Mouse (Mus musculus) ovary, postnatal 36 days (tissue): ENCODE measurements around the gene Ccr9.

Source experiments
- DNase-seq: peaks from one replicate; pipeline ENCODE4 v3.0.0; 2022; ENCODE audit warnings: low spot score, mixed read lengths

Ccr9 gene

DNA sequence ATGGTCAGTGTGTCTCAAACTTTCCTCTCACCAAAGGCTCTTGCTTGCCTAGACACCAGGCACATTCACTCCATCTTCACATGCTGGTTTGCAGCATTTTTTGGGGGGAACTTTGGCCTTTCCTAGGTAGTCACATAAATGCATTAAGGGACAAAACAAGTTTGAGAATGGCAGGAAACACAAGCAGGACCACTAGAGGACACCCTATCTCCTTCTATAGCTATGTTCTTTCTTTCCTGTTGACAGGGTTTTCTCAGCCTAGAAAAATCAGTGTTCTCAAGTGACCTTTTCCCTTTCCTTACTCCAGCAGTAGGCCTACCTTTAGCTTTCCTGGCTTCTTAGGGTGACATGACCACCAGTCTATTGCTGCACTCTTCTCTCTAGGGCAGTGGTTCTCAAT is 124.7 kb downstream of the Ccr9 start:
- DNase-seq = no peak

DNA sequence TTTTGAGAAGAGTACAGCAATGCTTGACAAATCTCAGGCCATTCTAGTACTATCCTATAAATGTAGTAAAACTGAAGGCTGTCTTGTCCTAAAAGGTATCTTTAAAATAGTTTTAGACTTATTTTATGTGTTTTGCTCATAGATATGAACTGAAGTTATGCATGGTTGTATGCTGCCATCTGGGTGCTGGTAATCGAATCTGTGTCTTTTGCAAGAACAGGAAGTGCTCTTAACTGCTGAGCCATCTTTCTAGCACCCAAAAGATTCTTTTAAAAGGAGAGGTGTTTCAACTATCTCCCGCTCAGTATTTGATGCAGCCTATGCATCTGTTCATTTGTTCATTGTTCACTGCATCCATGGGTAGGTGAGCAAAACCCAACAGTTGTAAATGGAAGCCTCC is 127.0 kb downstream of the Ccr9 start:
- DNase-seq = no peak

DNA sequence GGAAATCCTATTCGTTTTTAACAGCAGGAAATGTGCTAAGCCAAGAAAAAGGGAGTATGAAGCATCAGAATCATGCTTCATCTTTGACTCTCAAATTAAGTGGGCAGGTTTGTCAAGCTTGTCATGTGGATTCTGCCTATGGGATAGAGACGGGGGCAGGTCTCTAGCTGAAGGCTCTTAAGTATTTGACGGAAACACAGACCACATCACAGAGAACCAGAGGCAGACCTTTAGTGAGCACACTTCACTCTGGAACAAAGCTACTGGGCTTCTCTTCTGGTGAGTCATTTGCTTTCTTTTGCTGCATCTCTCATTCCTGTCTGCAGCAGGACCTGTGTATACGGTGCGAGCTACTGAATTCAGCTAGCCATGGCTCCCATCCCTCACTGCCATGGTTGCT is 128.0 kb downstream of the Ccr9 start, which contains the start of gene Cxcr6:
Gene Cxcr6 (plus strand): TSS at position 209 of the 400 bp plus-strand sequence.
- DNase-seq = no peak

DNA sequence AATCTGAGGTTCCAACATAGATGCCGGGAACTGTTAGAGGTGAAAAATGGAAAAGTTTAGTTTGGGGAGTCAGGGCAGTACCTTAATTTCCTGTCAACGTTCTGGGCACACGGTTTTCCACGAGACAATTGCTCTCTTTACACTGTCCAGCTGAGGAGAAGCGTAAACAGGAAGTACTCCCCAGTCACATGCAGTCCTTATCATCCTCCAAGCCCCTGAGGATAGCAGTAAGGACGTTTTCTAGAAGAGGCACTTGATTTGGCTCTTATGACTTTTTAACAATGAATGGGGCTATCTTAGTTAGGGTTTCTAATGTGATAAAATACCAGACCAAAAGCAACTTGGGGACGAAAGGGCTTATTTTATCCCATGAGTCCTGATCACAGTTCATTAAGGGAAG is 130.3 kb downstream of the Ccr9 start:
- no peak for DNase-seq

DNA sequence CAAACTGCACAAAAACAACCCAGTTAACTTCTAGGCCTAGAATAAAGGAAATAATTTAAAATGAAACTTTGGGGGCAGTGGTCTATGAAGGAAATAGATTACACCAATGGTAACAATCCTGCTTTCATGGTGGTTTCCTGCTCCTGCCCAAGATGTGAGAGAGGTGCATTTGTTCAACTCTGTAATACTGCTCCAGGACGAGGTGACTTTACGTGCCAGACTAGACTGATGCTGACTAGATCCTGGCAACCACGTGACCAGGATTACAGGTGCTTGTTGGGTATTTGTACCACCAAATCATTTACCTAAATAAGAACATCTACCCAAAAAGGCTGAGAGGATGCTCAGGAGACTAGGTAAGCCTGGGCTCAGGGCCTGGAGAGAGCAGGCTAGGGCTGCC is 133.6 kb downstream of the Ccr9 start:
- no peak for DNase-seq

DNA sequence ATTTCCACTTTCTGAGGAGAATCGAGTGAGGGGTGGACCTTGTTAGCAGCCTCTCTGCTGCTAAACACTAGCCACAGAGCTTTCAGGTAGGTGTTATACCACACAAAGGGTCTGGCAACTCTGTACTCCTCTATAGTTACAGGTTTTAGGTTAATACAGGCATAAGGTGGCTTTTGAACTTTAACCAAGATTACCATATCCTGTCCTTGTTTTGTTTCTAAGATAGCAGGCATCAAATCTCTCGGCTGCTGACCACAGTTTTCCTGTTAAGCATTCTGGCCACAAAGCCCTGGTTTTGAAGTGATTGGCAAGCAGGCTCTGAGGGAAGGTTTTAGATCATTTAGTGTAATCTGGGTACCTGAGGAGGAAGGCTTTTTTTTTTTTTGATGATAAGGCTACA is 136.1 kb downstream of the Ccr9 start:
- DNase-seq = no peak

DNA sequence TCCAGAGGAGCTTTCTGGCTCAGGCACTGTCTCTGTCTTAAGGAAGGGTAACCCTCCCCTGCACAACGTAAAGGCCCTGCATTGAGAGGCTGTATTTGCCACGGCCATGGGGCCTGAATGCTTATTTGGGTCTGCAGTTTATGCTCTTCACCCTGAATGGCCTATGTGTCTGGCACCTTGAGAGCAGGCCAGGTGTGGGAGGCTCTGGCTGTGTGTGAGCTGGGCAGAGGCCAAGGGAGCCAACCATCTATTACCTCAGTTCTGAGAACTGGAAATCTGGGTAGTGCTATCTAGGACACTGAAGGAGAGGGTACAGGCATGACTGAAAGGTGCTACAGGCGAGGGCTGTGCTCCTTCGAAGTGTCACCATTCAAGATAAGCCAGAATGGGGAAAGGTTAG is 136.6 kb downstream of the Ccr9 start:
- DNase-seq = no peak

DNA sequence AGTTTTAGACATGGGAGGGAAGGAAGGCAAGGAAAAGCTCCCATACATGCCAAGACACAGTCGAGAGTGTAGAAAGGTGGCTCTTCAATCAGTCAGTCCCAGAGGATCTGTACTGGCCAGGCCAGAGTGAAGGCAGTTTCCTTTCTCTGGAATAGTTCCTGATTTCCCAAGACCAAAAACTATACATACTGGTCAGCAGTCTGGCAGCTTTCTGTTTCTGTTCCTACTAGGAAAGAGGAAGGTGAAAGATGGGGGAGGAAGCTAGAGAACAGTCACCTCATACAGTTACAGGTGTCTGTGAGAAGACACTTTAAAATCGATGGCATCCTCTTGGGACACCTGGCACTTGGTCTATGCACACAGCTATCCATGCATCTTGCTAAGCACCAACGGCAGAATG is 137.2 kb downstream of the Ccr9 start:
- DNase-seq = no peak

DNA sequence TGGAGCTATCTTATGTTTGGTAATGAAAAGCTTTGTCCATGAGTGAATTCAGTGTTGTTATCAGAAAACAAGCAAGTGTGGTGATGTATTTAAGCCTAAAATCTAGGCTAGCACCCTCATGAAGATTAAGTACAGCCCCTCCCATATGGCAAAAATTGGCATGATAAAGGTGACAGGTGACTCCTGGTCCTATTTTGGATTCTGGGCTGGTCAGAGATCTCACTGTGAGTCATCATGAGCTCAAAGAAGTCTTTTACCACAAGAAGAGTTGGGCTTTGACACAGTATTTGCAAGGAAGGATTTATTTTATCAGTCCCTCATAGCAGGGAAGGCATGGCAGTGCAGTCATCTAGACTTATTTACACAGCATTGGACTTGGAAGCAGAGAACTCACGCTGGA is 137.8 kb downstream of the Ccr9 start:
- DNase-seq = no peak

DNA sequence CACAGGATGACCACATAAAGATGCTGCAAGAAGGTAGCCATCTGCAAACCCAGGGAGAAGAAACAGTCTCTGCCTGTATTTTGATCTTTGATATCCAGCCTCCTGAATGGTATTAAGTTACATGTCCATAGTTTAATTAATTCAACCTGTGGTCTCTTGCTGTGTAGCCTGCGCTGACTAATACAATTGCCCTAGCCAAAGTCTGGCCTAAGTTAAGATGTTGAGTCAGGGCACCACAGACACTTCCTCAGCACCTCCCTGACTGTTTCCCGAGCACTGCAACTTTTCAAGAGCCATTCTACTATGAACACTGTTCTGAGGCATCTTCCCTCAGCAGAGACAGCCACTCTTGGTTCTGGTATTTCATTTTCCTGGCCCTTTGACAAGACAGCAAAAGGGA is 140.4 kb downstream of the Ccr9 start:
- DNase-seq = no peak

DNA sequence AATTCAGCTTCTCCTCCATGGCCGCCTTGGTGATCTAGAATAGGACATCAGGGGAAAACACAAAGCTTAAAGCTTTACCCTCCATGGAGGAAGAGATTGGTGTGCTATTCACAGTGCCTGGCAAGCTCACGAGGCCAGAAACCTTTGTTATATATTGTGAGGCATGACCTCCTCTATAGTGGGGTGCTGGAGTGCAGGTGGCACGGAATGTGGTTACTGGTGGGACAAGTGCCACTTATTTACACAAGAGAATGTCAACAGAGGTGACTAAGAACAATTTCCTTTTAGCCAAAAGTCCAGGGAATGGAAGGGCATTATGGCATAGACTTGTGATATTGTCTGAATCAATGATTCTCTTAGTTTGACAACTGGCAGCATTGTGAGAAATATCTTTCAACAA is 148.4 kb downstream of the Ccr9 start:
- no peak for DNase-seq

DNA sequence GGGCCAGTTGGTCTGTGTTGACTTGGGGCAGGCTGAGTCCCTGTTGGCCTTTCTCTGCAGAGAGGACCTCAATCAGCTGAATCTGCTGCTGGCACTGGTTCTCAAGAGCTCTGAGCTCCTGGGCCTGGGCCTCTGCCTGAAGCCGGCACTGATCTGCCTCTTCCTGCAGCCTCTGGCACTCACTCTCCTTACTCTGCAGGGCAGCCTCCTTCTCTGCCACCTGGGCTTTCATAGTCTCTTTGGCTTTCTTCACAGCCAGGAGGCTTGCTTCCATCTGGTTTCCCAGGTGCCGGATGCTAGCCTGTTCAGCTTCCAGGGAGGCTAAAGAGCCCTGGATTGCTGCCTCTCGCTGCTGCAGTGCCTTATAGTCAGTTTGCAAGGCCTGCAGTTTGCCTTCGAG is 150.7 kb downstream of the Ccr9 start:
- DNase-seq = no peak
